Mouse (Mus musculus): ENCODE measurements around the gene Txnrd3. TPM values are rescaled to one million over a fixed set of nuclear protein-coding genes. Genes with fewer than 3 reads are reported as not detected.

Gene Txnrd3
- total and polyA plus RNA-seq, 2 experiments from 2014 or later = 20.2 to 24.7 TPM

GRCm38 (mm10) chr6:89680155-89680554, 36.4 kb downstream of the Txnrd3 start:
- no peaks in the 10 kb centered on the region for H3K4me1 ChIP-seq (ENCODE audit: insufficient read depth, low read length)
- H3K9ac ChIP-seq (replicated peaks; ENCODE audit: low read length, poor library complexity, severe bottlenecking) = no peak overlapping the region
- peak; percentile 75 for DNase-seq (ENCODE audit: low spot score)
- H3K27me3 ChIP-seq (ENCODE audit: insufficient read depth, low read length) = no peaks in the 10 kb centered on the region
- H3K36me3 ChIP-seq (ENCODE audit: insufficient read depth, low read length) = peaks cover 7% of the 10 kb centered on the region
- H3K27ac ChIP-seq (ENCODE audit: low read depth, low read length) = no peak overlapping the region
- no peak overlapping the region for H3K4me3 ChIP-seq (ENCODE audit: low read depth, low read length)
- no peaks in the 10 kb centered on the region for H3K9me3 ChIP-seq (ENCODE audit: low read length)
- peak; percentile 53 for ATAC-seq (ENCODE audit: low FRiP score)
- WGBS = 12% methylated on average over 8 of the region's 8 CpGs
- H3K4me2 ChIP-seq (ENCODE audit: low read depth, low read length, poor library complexity, severe bottlenecking) = no peak overlapping the region
- peak; percentile 95 for TF ChIP-seq CTCF (IDR thresholded peaks at IDR 0.05)

GRCm38 (mm10) chr6:89684231-89684630, 40.4 kb downstream of the Txnrd3 start:
- TF ChIP-seq CTCF (IDR thresholded peaks at IDR 0.05) = peak; percentile 85
- Histone ChIP-seq H3K27ac (ENCODE audit: low read depth, low read length) (no peak overlapping the region), H3K27me3 (ENCODE audit: insufficient read depth, low read length) (no peaks in the 10 kb centered on the region), H3K36me3 (ENCODE audit: insufficient read depth, low read length) (no peaks in the 10 kb centered on the region), H3K4me1 (ENCODE audit: insufficient read depth, low read length) (no peaks in the 10 kb centered on the region), H3K4me3 (ENCODE audit: low read depth, low read length) (no peak overlapping the region), H3K4me2 (ENCODE audit: low read depth, low read length, poor library complexity, severe bottlenecking) (no peak overlapping the region), H3K9me3 (ENCODE audit: low read length) (no peaks in the 10 kb centered on the region), H3K9ac (replicated peaks; ENCODE audit: low read length, poor library complexity, severe bottlenecking) (no peak overlapping the region)
- peak; percentile 71 for DNase-seq (ENCODE audit: low spot score)
- WGBS = 40% methylated on average over 1 of the region's 1 CpGs
- ATAC-seq (ENCODE audit: low FRiP score) = no peak

GRCm38 (mm10) chr6:89687100-89687499, 43.3 kb downstream of the Txnrd3 start:
- H3K4me1 ChIP-seq (ENCODE audit: insufficient read depth, low read length) = no peaks in the 10 kb centered on the region
- 78% methylated on average over 1 of the region's 1 CpGs for WGBS

GRCm38 (mm10) chr6:89706624-89707023, 62.8 kb downstream of the Txnrd3 start:
- Histone ChIP-seq H3K36me3 (ENCODE audit: insufficient read depth, low read length) (no peaks in the 10 kb centered on the region), H3K4me3 (ENCODE audit: low read depth, low read length) (no peak overlapping the region), H3K9ac (replicated peaks; ENCODE audit: low read length, poor library complexity, severe bottlenecking) (no peak overlapping the region), H3K27ac (ENCODE audit: low read depth, low read length) (no peak overlapping the region), H3K4me1 (ENCODE audit: insufficient read depth, low read length) (no peaks in the 10 kb centered on the region), H3K4me2 (ENCODE audit: low read depth, low read length, poor library complexity, severe bottlenecking) (no peak overlapping the region), H3K27me3 (ENCODE audit: insufficient read depth, low read length) (no peaks in the 10 kb centered on the region), H3K9me3 (ENCODE audit: low read length) (no peaks in the 10 kb centered on the region)
- ATAC-seq (ENCODE audit: low FRiP score) = no peak
- no peak for TF ChIP-seq CTCF (IDR thresholded peaks at IDR 0.05)
- 78% methylated on average over 2 of the region's 2 CpGs for WGBS
- DNase-seq (ENCODE audit: low spot score) = no peak

More at GRCm38 (mm10) chr6:89687100-89687499, 43.3 kb downstream of the Txnrd3 start:
- Histone ChIP-seq H3K9me3 (ENCODE audit: low read length) (no peaks in the 10 kb centered on the region), H3K9ac (replicated peaks; ENCODE audit: low read length, poor library complexity, severe bottlenecking) (no peak overlapping the region), H3K4me3 (ENCODE audit: low read depth, low read length) (no peak overlapping the region), H3K4me2 (ENCODE audit: low read depth, low read length, poor library complexity, severe bottlenecking) (no peak overlapping the region), H3K36me3 (ENCODE audit: insufficient read depth, low read length) (no peaks in the 10 kb centered on the region), H3K27me3 (ENCODE audit: insufficient read depth, low read length) (no peaks in the 10 kb centered on the region), H3K27ac (ENCODE audit: low read depth, low read length) (no peak overlapping the region)
- DNase-seq (ENCODE audit: low spot score) (no peak), ATAC-seq (ENCODE audit: low FRiP score) (no peak)
- no peak for TF ChIP-seq CTCF (IDR thresholded peaks at IDR 0.05)

- ATAC-seq (ENCODE audit: low FRiP score) = no peak
- Histone ChIP-seq H3K4me3 (ENCODE audit: low read depth, low read length) (no peak within 1 kb of the TSS), H3K27me3 (ENCODE audit: insufficient read depth, low read length) (no peaks in the 10 kb centered on the region), H3K4me2 (ENCODE audit: low read depth, low read length, poor library complexity, severe bottlenecking) (no peak within 1 kb of the TSS), H3K36me3 (ENCODE audit: insufficient read depth, low read length) (no peaks in the 10 kb centered on the region), H3K27ac (ENCODE audit: low read depth, low read length) (no peak within 1 kb of the TSS), H3K9me3 (ENCODE audit: low read length) (no peaks in the 10 kb centered on the region), H3K4me1 (ENCODE audit: insufficient read depth, low read length) (no peaks in the 10 kb centered on the region), H3K9ac (replicated peaks; ENCODE audit: low read length, poor library complexity, severe bottlenecking) (no peak within 1 kb of the TSS)
- no peak for TF ChIP-seq CTCF (IDR thresholded peaks at IDR 0.05)
- 78% methylated on average over 4 of the region's 4 CpGs for WGBS
- DNase-seq (ENCODE audit: low spot score) = no peak
These were observed 63.5 kb downstream of the Txnrd3 start, which contains the start of gene Vmn1r40 for GRCm38 (mm10) chr6:89707240-89707639. TSS of gene Vmn1r40 (plus strand) at chr6:89707540.

GRCm38 (mm10) chr6:89718051-89718450, 74.3 kb downstream of the Txnrd3 start:
- Histone ChIP-seq H3K27me3 (ENCODE audit: insufficient read depth, low read length) (no peaks in the 10 kb centered on the region), H3K4me2 (ENCODE audit: low read depth, low read length, poor library complexity, severe bottlenecking) (no peak overlapping the region), H3K9ac (replicated peaks; ENCODE audit: low read length, poor library complexity, severe bottlenecking) (no peak overlapping the region), H3K9me3 (ENCODE audit: low read length) (no peaks in the 10 kb centered on the region), H3K4me1 (ENCODE audit: insufficient read depth, low read length) (no peaks in the 10 kb centered on the region), H3K36me3 (ENCODE audit: insufficient read depth, low read length) (no peaks in the 10 kb centered on the region), H3K27ac (ENCODE audit: low read depth, low read length) (no peak overlapping the region), H3K4me3 (ENCODE audit: low read depth, low read length) (no peak overlapping the region)
- no peak for ATAC-seq (ENCODE audit: low FRiP score)
- DNase-seq (ENCODE audit: low spot score) = no peak
- no peak for TF ChIP-seq CTCF (IDR thresholded peaks at IDR 0.05)

Other genes with a start within 250 kb of the Txnrd3 start
- gene Chchd6, start 48.3 kb upstream of the Txnrd3 start, total RNA-seq (2014; rRNA removed) = 168 and 192 TPM in 2 replicates
- gene Chchd6, start 48.3 kb upstream of the Txnrd3 start, polyA plus RNA-seq (2015; fragmentation: Nextera tagmentation; extraction: Ambion mirVana) = 182 and 217 TPM in 2 replicates
- gene Vmn1r40, start 63.6 kb downstream of the Txnrd3 start, total RNA-seq (2014; rRNA removed) = not detected in 2 replicates
- not detected in 2 replicates for gene Vmn1r40, start 63.6 kb downstream of the Txnrd3 start, polyA plus RNA-seq (2015; fragmentation: Nextera tagmentation; extraction: Ambion mirVana)
- gene Vmn1r41, start 96.8 kb downstream of the Txnrd3 start, total RNA-seq (2014; rRNA removed) = not detected in 2 replicates
- gene Vmn1r41, start 96.8 kb downstream of the Txnrd3 start, polyA plus RNA-seq (2015; fragmentation: Nextera tagmentation; extraction: Ambion mirVana) = not detected in 2 replicates
- gene Vmn1r42, start 232.4 kb downstream of the Txnrd3 start, total RNA-seq (2014; rRNA removed) = not detected in 2 replicates
- gene Vmn1r42, start 232.4 kb downstream of the Txnrd3 start, polyA plus RNA-seq (2015; fragmentation: Nextera tagmentation; extraction: Ambion mirVana) = not detected in 2 replicates
- gene Vmn1r43, start 232.4 kb downstream of the Txnrd3 start, total RNA-seq (2014; rRNA removed) = 0.05 TPM in 1 of 2 replicates, not detected in the other
- not detected in 2 replicates for gene Vmn1r43, start 232.4 kb downstream of the Txnrd3 start, polyA plus RNA-seq (2015; fragmentation: Nextera tagmentation; extraction: Ambion mirVana)
- not detected in 2 replicates for gene Vmn1r44, start 239.7 kb downstream of the Txnrd3 start, total RNA-seq (2014; rRNA removed)
- not detected in 2 replicates for gene Vmn1r44, start 239.7 kb downstream of the Txnrd3 start, polyA plus RNA-seq (2015; fragmentation: Nextera tagmentation; extraction: Ambion mirVana)

Measured in midbrain, postnatal 0 days (tissue).